Mouse (Mus musculus) kidney, postnatal 0 days (tissue): ENCODE measurements around the gene Bmpr2. TPM values are rescaled to one million over a fixed set of nuclear protein-coding genes. Genes with fewer than 3 reads are reported as not detected.
A peak's percentile ranks its signal among the peaks of the same experiment; 100 is the strongest.

Source experiments
- ATAC-seq: fragments of 200-750 bp; cut with Nextera tagmentation; replicated peaks from 2 replicates; pipeline ENCODE4 v1.8.0; 2017; ENCODE audit warnings: low read depth, moderate number of reproducible peaks, moderate TSS enrichment, moderate library complexity; ENCODE audit not compliant: low FRiP score
- DNase-seq: peaks from one replicate; pipeline ENCODE4 v3.0.0-alpha.2; 2016; ENCODE audit warnings: low spot score
- H3K27ac ChIP-seq: fragments of 300-500 bp; sonication (generic); 2 replicates; pipeline ENCODE4 v1.5.1; 2014; ENCODE audit warnings: mild to moderate bottlenecking
- H3K27me3 ChIP-seq: fragments of 300-500 bp; sonication (generic); 2 replicates; pipeline ENCODE4 v1.6.1; 2014; ENCODE audit warnings: low read length, mixed read lengths; ENCODE audit not compliant: insufficient read depth
- H3K36me3 ChIP-seq: fragments of 300-500 bp; sonication (generic); 2 replicates; pipeline ENCODE4 v1.6.1; 2014; ENCODE audit warnings: low read length, mixed read lengths; ENCODE audit not compliant: insufficient read depth
- H3K4me1 ChIP-seq: fragments of 300-500 bp; sonication (generic); replicated peaks from 2 replicates; pipeline ENCODE4 v1.6.1; 2014; ENCODE audit warnings: antibody characterized with exemption, low read length, mixed read lengths; ENCODE audit not compliant: insufficient read depth
- H3K4me2 ChIP-seq: fragments of 300-500 bp; sonication (generic); 2 replicates; pipeline ENCODE4 v1.6.1; 2014; ENCODE audit warnings: mild to moderate bottlenecking, low read length, moderate library complexity, mixed read lengths
- H3K4me3 ChIP-seq: fragments of 300-500 bp; sonication (generic); replicated peaks from 2 replicates; pipeline ENCODE4 v1.5.1; 2014; ENCODE audit warnings: low read depth, low read length
- H3K9ac ChIP-seq: fragments of 300-500 bp; sonication (generic); 2 replicates; pipeline ENCODE4 v1.6.1; 2014; ENCODE audit warnings: low read depth, low read length
- H3K9me3 ChIP-seq: fragments of 300-500 bp; sonication (generic); replicated peaks from 2 replicates; pipeline ENCODE4 v1.6.1; 2016; ENCODE audit warnings: low read length, inconsistent platforms, mixed read lengths
- CTCF ChIP-seq: IDR thresholded peaks from 2 replicates; pipeline ENCODE4 v1.5.1; 2016; ENCODE audit warnings: antibody characterized with exemption, low read depth, mild to moderate bottlenecking, moderate library complexity
- WGBS: fragments of 180-500 bp; shearing (Covaris S2); extraction: QIAGEN DNeasy Blood & Tissue Kit; methylation state at CpG from one replicate; pipeline ENCODE4 v1.1.7; 2014; 5-methylcytosine and 5-hydroxymethylcytosine counted together
- polyA plus RNA-seq: library from polyadenylated mRNA; unstranded; fragments of >200 nt; fragmentation: Nextera tagmentation; extraction: Ambion mirVana; gene quantifications from 2 replicates; pipeline ENCODE4 v1.2.1, GENCODE M21; 2015

The Bmpr2 gene
- polyA plus RNA-seq, 1 experiment from 2014 or later, result 9.3 TPM

- Histone ChIP-seq H3K27ac (no peak overlapping the region), H3K4me1 (no peaks in the 10 kb centered on the region; the same call in 1 of the 2 replicates), H3K27me3 (no peaks in the 10 kb centered on the region), H3K4me3 (no peak overlapping the region), H3K9ac (no peak overlapping the region), H3K4me2 (no peak overlapping the region), H3K36me3 (peaks cover 11% of the 10 kb centered on the region; the same call in 1 of the 2 replicates), H3K9me3 (no peaks in the 10 kb centered on the region)
- TF ChIP-seq CTCF, result no peak
- ATAC-seq (no peak), DNase-seq (no peak)
- 87% methylated on average over 8 of the region's 8 CpGs for WGBS
Observed at GRCm38 (mm10) chr1:59848327-59848726, 85.1 kb downstream of the Bmpr2 start.

- Histone ChIP-seq H3K36me3 (peaks cover 19% of the 10 kb centered on the region; the same call in 1 of the 2 replicates), H3K4me3 (no peak overlapping the region), H3K9ac (no peak overlapping the region), H3K4me1 (no peaks in the 10 kb centered on the region), H3K27ac (no peak overlapping the region), H3K9me3 (no peaks in the 10 kb centered on the region), H3K27me3 (no peaks in the 10 kb centered on the region), H3K4me2 (no peak overlapping the region)
- 97% methylated on average over 1 of the region's 1 CpGs for WGBS
- no peak for TF ChIP-seq CTCF
- ATAC-seq (no peak), DNase-seq (no peak)
Observed at GRCm38 (mm10) chr1:59859046-59859445, 95.8 kb downstream of the Bmpr2 start.

GRCm38 (mm10) chr1:59862144-59862543 is 98.9 kb downstream of the Bmpr2 start:
- DNase-seq (no peak), ATAC-seq (no peak)
- H3K4me2 ChIP-seq, result no peak overlapping the region
- WGBS, result 79% methylated on average over 1 of the region's 1 CpGs
- H3K4me3 ChIP-seq, result no peak overlapping the region
- TF ChIP-seq CTCF, result no peak
- H3K9me3 ChIP-seq, result no peaks in the 10 kb centered on the region
- no peak overlapping the region for H3K27ac ChIP-seq
- H3K27me3 ChIP-seq, result no peaks in the 10 kb centered on the region
- H3K36me3 ChIP-seq, result peaks cover 19% of the 10 kb centered on the region; the same call in 1 of the 2 replicates
- no peaks in the 10 kb centered on the region for H3K4me1 ChIP-seq
- H3K9ac ChIP-seq, result no peak overlapping the region

- Histone ChIP-seq H3K9ac (no peak overlapping the region), H3K36me3 (peaks cover 29% of the 10 kb centered on the region; the same call in 1 of the 2 replicates), H3K4me3 (no peak overlapping the region), H3K4me1 (no peaks in the 10 kb centered on the region), H3K4me2 (no peak overlapping the region), H3K27me3 (no peaks in the 10 kb centered on the region), H3K9me3 (no peaks in the 10 kb centered on the region), H3K27ac (no peak overlapping the region)
- no peak for TF ChIP-seq CTCF
- DNase-seq (no peak), ATAC-seq (no peak)
- 95% methylated on average over 5 of the region's 5 CpGs for WGBS
Observed at GRCm38 (mm10) chr1:59868041-59868440, 104.8 kb downstream of the Bmpr2 start.

GRCm38 (mm10) chr1:59874023-59874422 is 110.8 kb downstream of the Bmpr2 start:
- Histone ChIP-seq H3K9me3 (no peaks in the 10 kb centered on the region), H3K36me3 (peaks cover 10% of the 10 kb centered on the region; the same call in 1 of the 2 replicates), H3K4me2 (no peak overlapping the region), H3K9ac (no peak overlapping the region), H3K4me3 (no peak overlapping the region), H3K27me3 (no peaks in the 10 kb centered on the region), H3K4me1 (no peaks in the 10 kb centered on the region), H3K27ac (no peak overlapping the region)
- TF ChIP-seq CTCF, result peak; percentile 30; the same call in 1 of the 2 replicates
- no peak for ATAC-seq
- 89% methylated on average over 3 of the region's 3 CpGs for WGBS
- DNase-seq, result no peak

- ATAC-seq (no peak), DNase-seq (no peak)
- Histone ChIP-seq H3K27ac (no peak overlapping the region), H3K4me3 (no peak overlapping the region), H3K9me3 (no peaks in the 10 kb centered on the region), H3K9ac (no peak overlapping the region), H3K36me3 (0 out of 2 replicates have a peak, but pooled peaks cover 9% of the 10 kb centered on the region), H3K4me2 (no peak overlapping the region), H3K27me3 (no peaks in the 10 kb centered on the region), H3K4me1 (no peaks in the 10 kb centered on the region)
- WGBS, result 89% methylated on average over 7 of the region's 7 CpGs
- TF ChIP-seq CTCF, result no peak
Observed at GRCm38 (mm10) chr1:59878098-59878497, 114.9 kb downstream of the Bmpr2 start.
